Mouse (Mus musculus) lung, postnatal 10 days (tissue): ENCODE data around the gene Gm4756.
"Not testable (repeated sequence)": the region's sequence is repeated elsewhere in the genome, so short reads cannot be mapped to it uniquely, and the experiment has no call there.

Experiments
- DNase-seq: peaks from one replicate; pipeline ENCODE4 v3.0.0; 2021

The Gm4756 gene

DNA sequence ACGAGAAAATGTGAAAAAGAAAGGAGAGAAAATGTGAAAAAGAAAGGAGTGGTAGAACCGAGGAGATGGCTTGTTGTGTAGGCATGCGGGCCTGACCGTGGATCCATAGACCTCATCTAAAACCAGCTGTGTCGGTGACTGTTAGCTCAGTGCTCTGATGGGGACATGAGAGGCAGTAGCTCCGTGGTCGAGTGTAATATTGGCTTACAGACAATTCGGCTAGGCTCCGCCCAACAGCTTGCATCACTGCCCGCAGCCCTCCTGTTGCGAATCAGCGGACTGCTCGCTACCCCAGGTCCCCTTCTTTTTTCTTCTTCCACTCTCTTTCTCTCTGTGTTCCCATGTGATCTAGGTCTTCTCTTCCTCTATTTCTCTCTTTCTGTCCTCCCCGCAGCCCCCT lies 540 bp downstream of the Gm4756 start:
- DNase-seq: no peak

DNA sequence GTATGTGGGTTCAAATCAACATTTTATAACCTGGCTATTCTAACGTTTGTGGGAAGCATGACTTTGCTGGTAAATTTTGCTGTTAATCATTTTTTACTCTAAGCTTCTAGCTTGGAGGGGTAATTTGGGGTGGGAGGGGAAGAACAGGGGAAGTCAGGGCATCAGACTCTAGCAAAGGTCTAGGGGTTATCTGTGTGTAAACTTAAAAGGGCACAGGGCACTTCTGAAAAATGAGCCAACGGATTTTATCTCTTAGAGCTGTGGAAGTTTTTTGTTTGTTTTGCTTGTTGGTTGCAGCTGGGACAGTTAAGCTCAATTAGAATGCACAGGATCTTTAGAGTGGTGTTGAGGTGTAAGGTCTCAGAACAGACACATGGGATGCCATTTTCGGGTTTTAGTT lies 11.4 kb downstream of the Gm4756 start:
- no peak for DNase-seq

DNA sequence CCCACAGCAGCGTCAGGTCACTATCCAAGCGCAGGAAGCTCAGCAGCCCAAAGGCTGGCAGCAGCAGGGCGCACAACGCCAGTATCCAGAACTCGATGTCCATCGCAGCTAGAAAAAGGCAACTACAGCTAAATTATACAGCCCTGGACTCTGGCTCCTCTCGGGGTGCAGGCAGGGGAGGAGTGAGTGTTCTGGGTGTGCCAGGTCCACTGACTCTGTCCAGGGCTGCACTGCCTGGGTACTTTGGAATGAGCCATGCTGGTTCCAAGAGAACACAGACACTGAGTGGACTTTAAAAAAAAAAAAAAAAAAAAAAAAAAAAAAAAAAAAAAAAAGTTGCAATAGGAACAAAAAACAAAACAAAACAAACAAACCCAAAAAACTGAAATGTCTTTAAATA lies 20.7 kb downstream of the Gm4756 start:
- no peak for DNase-seq

GRCm38 (mm10) chr12:72622853-72623496 lies 26.5 kb downstream of the Gm4756 start:
- DNase-seq: no peak

DNA sequence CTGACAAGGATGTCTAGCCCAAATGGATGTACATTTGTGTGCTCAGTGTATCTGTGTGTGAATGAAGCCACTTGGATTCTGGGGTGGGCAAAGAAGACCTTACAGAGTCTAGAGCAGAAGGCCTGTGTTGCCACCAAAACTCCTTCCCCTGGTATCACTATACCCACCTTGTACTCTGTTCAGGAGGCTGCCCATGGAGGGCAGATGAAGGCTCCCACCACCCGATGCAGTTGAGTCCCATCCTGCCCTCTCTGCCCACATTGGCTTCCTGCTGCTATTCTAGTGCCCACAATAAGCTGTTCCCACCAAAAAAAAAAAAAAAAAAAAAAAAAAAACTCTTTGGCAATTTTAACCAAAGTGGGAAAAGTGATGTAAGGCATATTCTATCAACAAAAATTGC lies 28.0 kb downstream of the Gm4756 start:
- no peak for DNase-seq

DNA sequence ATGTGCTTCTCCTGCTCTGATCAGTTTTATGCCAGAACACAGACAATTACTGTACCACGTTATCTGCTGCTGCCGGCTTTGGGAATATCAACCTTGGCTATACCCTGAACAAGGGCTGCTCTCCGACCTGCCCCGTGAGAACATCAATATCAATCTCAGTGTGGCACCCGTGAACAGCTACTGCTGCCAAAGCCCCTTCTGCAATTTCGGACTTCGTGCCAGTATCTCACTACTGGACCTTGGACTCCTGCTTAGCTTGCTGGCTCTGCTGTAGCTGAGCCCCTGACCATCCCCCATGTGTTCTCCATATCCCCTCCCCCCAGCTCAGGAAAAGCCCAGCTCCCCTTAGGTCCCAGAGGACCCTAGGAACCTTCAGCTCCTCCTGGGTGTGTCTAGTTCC lies 28.6 kb downstream of the Gm4756 start:
- no peak for DNase-seq

DNA sequence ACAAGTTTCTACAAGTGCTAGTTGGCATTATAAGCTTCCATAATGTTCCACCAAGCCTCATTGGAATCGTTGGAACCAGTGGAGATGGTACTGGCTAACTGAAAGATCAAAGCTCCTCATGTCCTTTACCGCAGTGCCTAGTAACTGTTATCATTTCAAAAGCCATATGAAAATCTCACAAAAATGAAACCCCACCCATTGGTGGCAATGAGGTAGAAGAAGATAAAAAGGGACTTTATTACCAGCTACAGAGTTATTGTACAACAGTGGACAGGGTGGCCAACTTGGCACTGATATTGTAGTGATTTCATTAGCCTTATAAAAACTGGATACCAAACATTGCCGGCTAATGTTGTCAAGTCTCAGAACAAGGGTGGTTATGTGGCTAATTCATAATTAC lies 37.4 kb downstream of the Gm4756 start:
- no peak for DNase-seq

DNA sequence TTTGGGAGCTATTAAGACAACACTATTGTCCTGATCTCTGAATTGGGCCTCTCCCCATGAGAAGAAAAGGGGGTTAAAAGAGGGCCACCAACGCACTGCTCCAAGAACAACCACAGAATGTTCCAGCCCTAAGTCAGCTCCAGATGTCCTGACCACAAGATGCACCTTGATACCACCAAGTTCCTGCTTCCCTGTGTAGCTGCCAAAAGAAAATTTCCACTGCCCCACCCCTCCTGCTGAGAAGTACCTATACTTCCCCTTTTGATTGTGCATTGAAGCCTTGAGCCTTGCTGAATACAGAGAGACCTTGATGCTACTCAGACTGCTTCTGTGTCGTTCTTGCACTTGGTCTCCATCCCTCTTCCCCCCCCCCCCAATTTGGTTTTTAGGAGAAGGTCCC lies 50.7 kb downstream of the Gm4756 start:
- not testable (repeated sequence) for DNase-seq

DNA sequence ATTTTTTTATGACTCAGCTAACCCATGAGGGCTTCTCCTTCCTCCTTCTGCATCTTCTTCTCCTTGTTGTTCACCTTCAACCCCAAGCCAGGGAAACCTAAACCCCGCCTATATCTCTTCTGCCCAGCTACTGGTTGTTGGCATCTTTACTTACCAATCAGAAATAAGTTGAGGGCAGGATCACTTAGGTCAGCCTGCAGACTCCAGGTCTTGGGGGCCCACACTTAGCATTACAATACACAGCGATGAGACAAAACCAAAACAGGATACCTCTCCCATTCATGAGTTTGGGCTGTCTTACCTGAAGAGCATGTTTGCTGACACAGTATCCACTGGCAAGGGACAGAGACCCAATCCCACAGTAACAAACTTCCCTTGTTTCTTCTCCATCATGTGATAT lies 55.5 kb downstream of the Gm4756 start:
- no peak for DNase-seq

DNA sequence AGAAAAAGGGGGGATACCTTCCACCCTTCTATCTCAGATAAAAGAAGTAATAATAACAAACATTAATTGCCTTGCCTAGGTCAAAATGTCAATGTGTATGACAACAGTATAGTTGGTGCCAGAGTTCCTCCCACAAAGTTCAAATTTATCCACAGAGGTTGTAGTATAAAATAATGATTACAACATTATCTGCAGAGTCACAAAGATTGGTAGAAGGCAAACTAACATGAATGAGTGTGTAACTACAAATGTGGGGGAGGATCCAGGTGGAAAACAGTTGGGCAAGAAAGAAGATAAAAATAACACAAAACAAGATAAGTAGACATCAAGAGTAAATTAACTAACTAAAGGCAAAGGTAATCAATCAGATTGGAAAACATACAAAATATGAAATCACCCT lies 56.5 kb downstream of the Gm4756 start:
- DNase-seq: no peak

- no peak for DNase-seq
These were observed 64.1 kb downstream of the Gm4756 start for GRCm38 (mm10) chr12:72585339-72585738.

DNA sequence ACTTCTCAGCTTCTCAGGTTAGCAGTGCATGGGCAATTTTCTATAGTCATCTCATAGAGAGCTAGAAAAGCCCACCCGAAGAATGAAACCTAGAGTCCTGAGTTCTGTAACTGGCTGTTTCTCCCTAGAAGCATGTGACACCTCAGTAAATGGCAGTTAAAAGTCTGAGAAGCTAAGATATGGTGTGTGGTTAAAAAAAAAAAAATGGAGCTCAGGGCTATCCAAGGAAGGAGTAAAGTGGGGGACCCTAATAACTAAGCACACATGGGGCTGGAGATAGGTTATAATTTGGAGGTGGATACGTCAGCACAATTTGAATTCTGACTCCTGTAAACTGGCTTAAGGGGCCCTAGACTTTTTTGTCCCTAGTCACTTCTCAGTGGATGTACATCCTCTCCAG lies 66.4 kb downstream of the Gm4756 start:
- DNase-seq: no peak

- no peak for DNase-seq
These were observed 67.4 kb downstream of the Gm4756 start for GRCm38 (mm10) chr12:72582021-72582420.

DNA sequence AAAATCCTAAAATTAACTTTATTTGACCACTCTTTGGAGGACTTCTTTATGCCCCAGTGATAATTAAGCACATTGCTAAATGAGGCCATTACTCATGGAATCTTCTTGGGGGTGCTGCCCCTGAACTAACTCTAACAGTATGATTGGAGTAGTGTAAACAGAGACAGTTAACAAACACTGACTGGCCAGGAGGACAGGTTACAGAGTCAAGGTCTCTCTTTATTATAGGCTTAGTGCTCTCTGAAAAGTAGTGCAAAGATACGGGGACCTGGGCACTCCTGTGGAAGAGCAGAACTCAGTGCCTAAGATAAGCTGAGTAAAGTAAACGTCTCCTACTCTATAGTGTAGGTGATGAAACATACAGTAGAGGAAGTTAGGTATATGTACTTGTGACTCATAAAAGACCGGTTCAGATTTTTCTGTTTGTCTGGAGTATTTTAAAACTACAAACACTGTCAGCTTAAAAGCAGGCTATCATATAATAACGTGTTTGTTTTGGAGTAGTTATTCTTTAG lies 85.1 kb downstream of the Gm4756 start:
- DNase-seq: no peak

GRCm38 (mm10) chr12:72554347-72554746 lies 95.1 kb downstream of the Gm4756 start:
- DNase-seq: no peak

- DNase-seq: no peak
These were observed 110.9 kb downstream of the Gm4756 start for GRCm38 (mm10) chr12:72538571-72538970.

DNA sequence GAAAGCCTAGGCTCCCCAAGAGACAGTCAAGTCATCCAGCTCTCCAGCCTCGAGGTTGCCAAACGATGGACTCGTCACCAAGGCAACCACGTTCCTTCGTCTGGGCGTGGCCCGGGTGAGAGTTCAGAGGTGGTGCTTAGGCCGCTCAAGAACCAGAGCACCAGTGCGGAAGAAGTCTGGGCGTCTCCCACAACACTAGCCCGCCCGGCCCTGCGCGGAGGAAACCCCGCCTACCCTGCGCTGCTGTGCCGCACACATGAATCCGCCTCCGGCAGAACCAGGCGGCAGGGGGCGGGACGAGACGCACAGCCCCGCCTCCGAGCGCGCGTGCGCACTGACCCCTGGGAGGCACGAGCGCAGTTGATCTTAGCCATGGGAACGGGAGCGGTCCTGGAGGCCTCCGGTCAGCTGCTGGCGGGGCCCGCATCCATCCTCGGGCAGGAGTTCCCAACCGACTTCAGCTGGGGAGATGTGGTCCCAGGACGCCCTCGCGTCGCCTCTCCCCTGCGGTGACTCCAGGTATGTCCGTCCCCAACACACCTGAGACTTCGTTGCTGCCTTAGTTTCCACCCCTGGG lies 113.4 kb downstream of the Gm4756 start, which contains the start of gene Pcnx4:
Gene Pcnx4 (plus strand): TSS at position 363 of the 577 bp plus-strand sequence.
- peak; percentile 97 for DNase-seq

GRCm38 (mm10) chr12:72535599-72535998 lies 113.9 kb downstream of the Gm4756 start:
- no peak for DNase-seq

- DNase-seq: no peak
These were observed 115.5 kb downstream of the Gm4756 start for GRCm38 (mm10) chr12:72533986-72534385.

GRCm38 (mm10) chr12:72532303-72532702 lies 117.2 kb downstream of the Gm4756 start:
- no peak for DNase-seq
